Mouse (Mus musculus): ENCODE data around the gene Abi2.

Abi2 gene

GRCm38 (mm10) chr1:60490510-60490909 lies 81.1 kb downstream of the Abi2 start:
- DNase-seq: no peak

- DNase-seq: no peak
Observed at GRCm38 (mm10) chr1:60492404-60492803, 83.0 kb downstream of the Abi2 start.

GRCm38 (mm10) chr1:60493421-60493820 lies 84.0 kb downstream of the Abi2 start:
- no peak for DNase-seq

- DNase-seq: no peak
Observed at GRCm38 (mm10) chr1:60503456-60503855, 94.0 kb downstream of the Abi2 start.

GRCm38 (mm10) chr1:60510584-60510983 lies 101.2 kb downstream of the Abi2 start:
- no peak for DNase-seq

- DNase-seq: no peak
Observed at GRCm38 (mm10) chr1:60530107-60530506, 120.7 kb downstream of the Abi2 start.

GRCm38 (mm10) chr1:60530636-60531035 lies 121.2 kb downstream of the Abi2 start:
- DNase-seq: no peak

All from lung, postnatal 10 days (tissue).